Mouse (Mus musculus): ENCODE measurements around the gene Tktl2. TPM values are rescaled to one million over a fixed set of nuclear protein-coding genes. Genes with fewer than 3 reads are reported as not detected.

Gene Tktl2
- not detected for polyA plus RNA-seq (2014; fragmentation: Illumina TruSeq; extraction: RNeasy Lipid Tissue Mini Kit (QIAGEN cat#74804); ENCODE audit: low read depth, low replicate concordance)

DNA sequence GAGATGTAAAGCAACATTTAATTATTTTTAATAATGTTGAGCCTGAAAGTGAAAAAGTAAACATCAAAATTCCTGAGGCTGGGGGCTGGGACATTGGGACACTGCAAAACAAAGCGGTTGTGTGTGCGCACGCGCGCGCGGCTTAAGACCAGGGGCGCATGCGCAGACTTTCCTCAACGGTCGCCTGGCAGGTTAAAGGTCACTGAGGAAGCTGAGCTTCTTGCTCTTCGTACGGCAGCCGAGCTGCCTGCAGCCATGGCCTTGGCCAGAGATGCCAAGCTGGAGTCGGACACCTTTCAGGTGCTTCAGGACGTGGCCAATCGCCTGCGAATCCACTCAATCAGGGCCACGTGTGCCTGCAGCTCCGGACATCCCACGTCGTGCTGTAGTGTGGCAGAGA, at the start of gene Tktl2:
TSS of gene Tktl2 (plus strand) at position 220 of the 400 bp plus-strand sequence.

DNA sequence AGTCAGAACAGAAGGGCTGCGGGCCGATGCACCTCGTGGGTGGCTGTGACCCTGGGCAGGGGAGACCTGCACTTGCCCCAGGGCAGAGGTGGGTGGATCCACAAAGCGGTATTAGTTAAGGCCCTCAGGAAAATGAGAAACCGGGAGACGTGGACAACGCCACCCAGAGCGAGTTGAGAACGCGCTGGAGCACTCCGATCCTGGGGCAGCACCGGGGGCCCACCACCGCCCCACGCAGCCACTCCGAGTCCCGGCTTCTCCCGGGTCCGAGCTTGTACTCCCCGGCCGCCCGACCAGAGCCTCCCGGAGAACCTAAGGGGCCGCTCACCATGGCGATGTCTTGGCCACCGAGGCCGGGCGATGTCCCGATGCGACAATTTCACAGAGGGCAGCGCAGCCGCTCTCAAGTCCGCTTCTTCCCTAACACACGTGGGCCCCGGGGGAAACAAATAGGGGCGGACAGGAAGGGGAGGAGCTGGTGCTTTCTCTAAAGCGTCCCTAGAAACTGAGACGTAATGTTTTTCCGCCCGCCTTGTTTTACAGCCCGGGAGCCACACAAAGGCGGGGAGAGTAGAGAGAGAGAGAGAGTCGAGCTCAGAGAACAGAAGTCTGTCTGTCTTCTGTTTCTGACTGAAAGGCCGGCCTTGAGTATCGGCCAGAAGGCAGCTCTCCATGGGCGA, 25.3 kb upstream of the Tktl2 start, which contains the start of gene Tma16:
TSS of gene Tma16 (minus strand) at position 447 of the 680 bp plus-strand sequence.

Other genes starting within 250 kb of the Tktl2 start
- 4.3 TPM for gene Tma16, start 25.2 kb upstream of the Tktl2 start, polyA plus RNA-seq (2014; fragmentation: Illumina TruSeq; extraction: RNeasy Lipid Tissue Mini Kit (QIAGEN cat#74804); ENCODE audit: low read depth, low replicate concordance)
- gene Npy5r, start 176.4 kb downstream of the Tktl2 start, polyA plus RNA-seq (2014; fragmentation: Illumina TruSeq; extraction: RNeasy Lipid Tissue Mini Kit (QIAGEN cat#74804); ENCODE audit: low read depth, low replicate concordance) = not detected
- 0.13 TPM for gene Npy1r, start 185.4 kb downstream of the Tktl2 start, polyA plus RNA-seq (2014; fragmentation: Illumina TruSeq; extraction: RNeasy Lipid Tissue Mini Kit (QIAGEN cat#74804); ENCODE audit: low read depth, low replicate concordance)

Data from liver, adult 10 weeks (tissue).